Mouse (Mus musculus) megakaryocyte, embryonic 14.5 days (primary cell): ENCODE data around the gene Abcc4.

Experiments used
- FLI1 ChIP-seq: IDR thresholded peaks from 2 replicates; pipeline ENCODE4 v1.6.1; 2012; ENCODE audit warnings: low read length, inconsistent platforms, mixed read lengths
- GATA1 ChIP-seq: IDR thresholded peaks from 3 replicates; pipeline ENCODE4 v1.6.1; 2012; ENCODE audit warnings: mixed read lengths, low read length, inconsistent platforms, borderline replicate concordance

DNA sequence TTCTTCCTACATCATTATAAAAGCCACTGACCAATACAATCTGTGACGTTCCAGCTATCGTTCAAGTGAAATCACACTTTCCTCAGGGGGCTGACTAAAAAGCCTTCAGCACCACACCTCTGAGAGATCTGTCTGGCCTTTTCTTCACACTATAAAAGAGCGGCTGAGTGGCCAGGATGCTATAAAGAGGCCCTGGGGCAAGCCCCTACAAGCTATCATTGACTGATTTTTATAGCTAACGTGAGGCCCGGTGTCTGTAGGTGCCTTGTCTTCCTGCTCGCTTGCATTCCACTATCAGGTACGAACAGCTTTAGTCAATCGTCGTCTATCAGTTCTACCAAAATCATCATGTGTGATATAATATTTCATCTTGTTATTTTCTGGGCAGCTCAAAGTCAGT lies 92.3 kb downstream of the Abcc4 start:
- TF ChIP-seq GATA1 (no peak), FLI1 (no peak)
